Mouse (Mus musculus) urinary bladder, postnatal 0 days (tissue): ENCODE results near the gene S100g. TPM values are rescaled to one million over a fixed set of nuclear protein-coding genes. Genes with fewer than 3 reads are reported as not detected.

Source experiments
- polyA plus RNA-seq: library from polyadenylated mRNA; unstranded; fragments of >200 nt; fragmentation: Nextera tagmentation; extraction: Ambion mirVana; gene quantifications from 2 replicates; pipeline ENCODE4 v1.2.1, GENCODE M21; 2015

S100g gene
- 0.30 and 0.37 TPM in 2 replicates for polyA plus RNA-seq

DNA sequence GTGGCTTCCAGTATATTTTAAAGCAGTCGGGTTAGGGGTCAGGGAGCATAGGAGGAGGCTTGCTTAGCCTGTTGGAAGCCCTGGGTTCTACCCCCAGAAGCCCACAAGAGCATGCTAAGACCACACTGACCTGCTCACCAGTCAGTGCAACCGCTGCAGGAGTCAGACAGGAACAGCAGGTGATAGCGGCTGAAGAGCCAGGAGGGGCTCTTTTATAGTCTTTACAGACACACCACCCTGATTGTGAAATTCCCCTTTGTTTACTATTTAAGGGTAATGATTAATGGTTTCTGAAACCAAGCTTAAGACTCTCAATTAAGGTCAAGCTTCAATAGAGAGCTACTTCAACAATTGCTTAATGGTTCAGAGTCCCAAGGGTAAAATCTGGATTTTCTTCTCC is at the start of gene S100g:
Gene S100g (minus strand): TSS at position 217 of the 400 bp plus-strand sequence.

Other genes with a start within 250 kb of the S100g start
- 360 and 407 TPM in 2 replicates for gene Rbbp7, start 204.2 kb downstream of the S100g start, polyA plus RNA-seq
- gene Txlng, start 135.1 kb downstream of the S100g start, polyA plus RNA-seq = 6.3 and 7.1 TPM in 2 replicates
- gene Syap1, start 76.2 kb downstream of the S100g start, polyA plus RNA-seq = 41.2 and 51.0 TPM in 2 replicates
- 60.5 and 65.3 TPM in 2 replicates for gene Ctps2, start 63.4 kb downstream of the S100g start, polyA plus RNA-seq